Mouse (Mus musculus): ENCODE results near the gene Rad23b. TPM values are rescaled to one million over a fixed set of nuclear protein-coding genes. Genes with fewer than 3 reads are reported as not detected.
"Not testable (repeated sequence)": the region's sequence is repeated elsewhere in the genome, so short reads cannot be mapped to it uniquely, and the experiment has no call there.

Gene Rad23b
- polyA plus RNA-seq, 1 experiment from 2014 or later, result 68.7 TPM

GRCm38 (mm10) chr4:55406558-55406957, 56.7 kb downstream of the Rad23b start:
- Histone ChIP-seq H3K4me1 (replicated peaks; ENCODE audit: control insufficient read depth, insufficient read depth, low read length) (no peaks in the 10 kb centered on the region), H3K9ac (ENCODE audit: low read length) (no peak overlapping the region), H3K36me3 (ENCODE audit: control insufficient read depth, insufficient read depth, low read length) (no peaks in the 10 kb centered on the region), H3K4me3 (ENCODE audit: low read length) (no peak overlapping the region), H3K9me3 (ENCODE audit: control insufficient read depth, low read length) (no peaks in the 10 kb centered on the region; the same call in 1 of the 2 replicates), H3K4me2 (ENCODE audit: low read depth, low read length) (no peak overlapping the region), H3K27ac (ENCODE audit: low read length) (no peak overlapping the region), H3K27me3 (ENCODE audit: control insufficient read depth, insufficient read depth, low read depth, low read length) (no peaks in the 10 kb centered on the region)
- no peak for ATAC-seq (ENCODE audit: low read depth)
- WGBS, result 81% methylated on average over 1 of the region's 1 CpGs

GRCm38 (mm10) chr4:55408081-55408480, 58.2 kb downstream of the Rad23b start:
- Histone ChIP-seq H3K9me3 (ENCODE audit: control insufficient read depth, low read length) (no peaks in the 10 kb centered on the region), H3K36me3 (ENCODE audit: control insufficient read depth, insufficient read depth, low read length) (no peaks in the 10 kb centered on the region), H3K4me2 (ENCODE audit: low read depth, low read length) (no peak overlapping the region), H3K4me1 (replicated peaks; ENCODE audit: control insufficient read depth, insufficient read depth, low read length) (no peaks in the 10 kb centered on the region), H3K27ac (ENCODE audit: low read length) (no peak overlapping the region), H3K9ac (ENCODE audit: low read length) (no peak overlapping the region), H3K4me3 (ENCODE audit: low read length) (no peak overlapping the region), H3K27me3 (ENCODE audit: control insufficient read depth, insufficient read depth, low read depth, low read length) (no peaks in the 10 kb centered on the region)
- no peak for ATAC-seq (ENCODE audit: low read depth)
- WGBS, result 36% methylated on average over 2 of the region's 2 CpGs

DNA sequence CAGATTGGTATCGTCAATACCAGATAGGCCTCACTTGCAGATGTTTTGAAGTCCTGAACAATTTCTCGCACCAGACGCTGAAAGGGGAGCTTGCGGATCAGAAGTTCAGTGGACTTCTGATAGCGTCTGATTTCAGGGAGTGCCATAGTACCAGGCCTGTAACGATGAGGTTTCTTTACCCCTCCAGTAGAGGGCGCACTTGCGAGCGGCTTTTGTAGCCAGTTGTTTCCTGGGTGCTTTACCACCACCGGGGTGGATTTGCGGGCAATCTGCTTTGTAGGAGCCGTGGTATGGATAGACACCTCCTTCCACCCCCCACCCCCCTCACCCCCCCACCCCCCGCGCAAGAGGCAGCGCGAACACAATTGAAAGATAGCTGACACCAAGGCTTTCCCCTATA, 59.2 kb downstream of the Rad23b start:
- H3K4me2 ChIP-seq (ENCODE audit: low read depth, low read length), result no peak overlapping the region
- H3K4me3 ChIP-seq (ENCODE audit: low read length), result no peak overlapping the region
- ATAC-seq (ENCODE audit: low read depth), result no peak
- H3K9ac ChIP-seq (ENCODE audit: low read length), result no peak overlapping the region
- 95% methylated on average over 16 of the region's 16 CpGs for WGBS
- H3K27me3 ChIP-seq (ENCODE audit: control insufficient read depth, insufficient read depth, low read depth, low read length), result no peaks in the 10 kb centered on the region
- H3K36me3 ChIP-seq (ENCODE audit: control insufficient read depth, insufficient read depth, low read length), result no peaks in the 10 kb centered on the region
- H3K27ac ChIP-seq (ENCODE audit: low read length), result no peak overlapping the region
- no peaks in the 10 kb centered on the region for H3K9me3 ChIP-seq (ENCODE audit: control insufficient read depth, low read length)
- H3K4me1 ChIP-seq (replicated peaks; ENCODE audit: control insufficient read depth, insufficient read depth, low read length), result no peaks in the 10 kb centered on the region

GRCm38 (mm10) chr4:55409578-55410224, 59.9 kb downstream of the Rad23b start:
- H3K36me3 ChIP-seq (ENCODE audit: control insufficient read depth, insufficient read depth, low read length); H3K4me3 ChIP-seq (ENCODE audit: low read length); H3K4me1 ChIP-seq (replicated peaks; ENCODE audit: control insufficient read depth, insufficient read depth, low read length); H3K27ac ChIP-seq (ENCODE audit: low read length); H3K9ac ChIP-seq (ENCODE audit: low read length); H3K9me3 ChIP-seq (ENCODE audit: control insufficient read depth, low read length); H3K4me2 ChIP-seq (ENCODE audit: low read depth, low read length); H3K27me3 ChIP-seq (ENCODE audit: control insufficient read depth, insufficient read depth, low read depth, low read length); ATAC-seq (ENCODE audit: low read depth): not testable (repeated sequence)
- 76% methylated on average over 1 of the region's 1 CpGs for WGBS

DNA sequence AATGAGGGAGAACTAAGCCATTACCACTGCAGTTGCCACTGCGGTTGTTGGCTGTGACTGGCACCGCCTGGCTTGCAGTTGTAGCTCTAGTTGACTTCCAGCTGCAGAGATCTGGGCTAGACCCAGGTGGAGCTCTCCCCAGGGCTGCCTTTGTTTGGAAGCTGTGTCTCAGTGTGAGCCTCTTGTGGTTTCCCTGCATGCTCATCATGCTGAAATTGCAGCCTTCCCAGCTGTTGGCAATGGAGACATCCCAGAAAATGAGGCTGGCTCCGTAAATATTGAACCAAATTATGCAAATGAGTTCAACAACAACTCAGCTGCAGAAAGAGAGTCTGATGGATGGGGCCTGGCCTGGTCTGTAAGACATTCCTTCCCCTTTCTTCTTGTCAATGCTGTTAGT, 66.0 kb downstream of the Rad23b start:
- 47% methylated on average over 3 of the region's 3 CpGs for WGBS

DNA sequence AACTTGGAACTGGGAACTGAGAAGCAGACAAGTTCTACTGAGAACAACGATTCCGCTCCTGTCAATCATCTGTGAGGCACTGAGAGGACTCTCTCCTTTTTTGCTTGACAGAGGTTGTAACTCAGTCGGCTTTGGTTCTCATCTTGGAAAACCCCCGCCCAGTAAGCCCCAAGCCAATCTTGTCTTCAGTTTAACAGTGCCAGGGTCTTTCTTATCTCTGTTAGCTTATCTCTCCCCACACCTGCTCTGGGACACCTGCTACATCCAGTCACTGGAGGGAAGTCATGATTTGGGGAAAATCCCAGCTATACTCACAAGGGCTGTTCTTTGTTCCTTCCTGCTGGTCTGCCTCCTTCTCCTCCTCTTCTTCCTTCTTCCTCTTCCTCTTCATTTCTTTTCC, 76.4 kb downstream of the Rad23b start:
- Histone ChIP-seq H3K9me3 (ENCODE audit: control insufficient read depth, low read length) (no peaks in the 10 kb centered on the region), H3K4me1 (replicated peaks; ENCODE audit: control insufficient read depth, insufficient read depth, low read length) (no peaks in the 10 kb centered on the region), H3K27me3 (ENCODE audit: control insufficient read depth, insufficient read depth, low read depth, low read length) (no peaks in the 10 kb centered on the region), H3K36me3 (ENCODE audit: control insufficient read depth, insufficient read depth, low read length) (no peaks in the 10 kb centered on the region), H3K4me3 (ENCODE audit: low read length) (no peak overlapping the region), H3K4me2 (ENCODE audit: low read depth, low read length) (no peak overlapping the region), H3K27ac (ENCODE audit: low read length) (no peak overlapping the region), H3K9ac (ENCODE audit: low read length) (no peak overlapping the region)
- no peak for ATAC-seq (ENCODE audit: low read depth)
- WGBS, result 58% methylated on average over 4 of the region's 4 CpGs

More for the DNA sequence above, 66.0 kb downstream of the Rad23b start:
- no peaks in the 10 kb centered on the region for H3K27me3 ChIP-seq (ENCODE audit: control insufficient read depth, insufficient read depth, low read depth, low read length)
- H3K27ac ChIP-seq (ENCODE audit: low read length), result no peak overlapping the region
- no peak overlapping the region for H3K4me3 ChIP-seq (ENCODE audit: low read length)
- H3K9me3 ChIP-seq (ENCODE audit: control insufficient read depth, low read length), result no peaks in the 10 kb centered on the region
- no peak overlapping the region for H3K9ac ChIP-seq (ENCODE audit: low read length)
- no peak overlapping the region for H3K4me2 ChIP-seq (ENCODE audit: low read depth, low read length)
- H3K4me1 ChIP-seq (replicated peaks; ENCODE audit: control insufficient read depth, insufficient read depth, low read length), result no peaks in the 10 kb centered on the region
- H3K36me3 ChIP-seq (ENCODE audit: control insufficient read depth, insufficient read depth, low read length), result no peaks in the 10 kb centered on the region
- ATAC-seq (ENCODE audit: low read depth), result no peak

Other genes starting within 250 kb of the Rad23b start
- 8.9 and 9.4 TPM in 2 replicates for gene Klf4, start 182.4 kb downstream of the Rad23b start, polyA plus RNA-seq (2015; fragmentation: Nextera tagmentation; extraction: Ambion mirVana)